Mouse (Mus musculus) limb, embryonic 11.5 days (tissue): Measurements from ENCODE around the gene Efcab11. TPM values are rescaled to one million over a fixed set of nuclear protein-coding genes. Genes with fewer than 3 reads are reported as not detected.
"Not testable (repeated sequence)": the region's sequence is repeated elsewhere in the genome, so short reads cannot be mapped to it uniquely, and the experiment has no call there.

Source experiments
- ATAC-seq: fragments of 200-750 bp; cut with Nextera tagmentation; 2 replicates; pipeline ENCODE4 v1.8.0; 2017; ENCODE audit warnings: low read depth; ENCODE audit not compliant: insufficient number of reproducible peaks, low FRiP score, low TSS enrichment
- DNase-seq: peaks from one replicate; pipeline ENCODE4 v3.0.0-alpha.2; 2015; ENCODE audit warnings: low spot score
- H3K27ac ChIP-seq: fragments of 300-500 bp; sonication (generic); replicated peaks from 2 replicates; pipeline ENCODE4 v1.5.1; 2014; ENCODE audit warnings: low read depth, mild to moderate bottlenecking, low read length
- H3K27me3 ChIP-seq: fragments of 300-500 bp; sonication (generic); 2 replicates; pipeline ENCODE4 v1.6.1; 2014; ENCODE audit warnings: mild to moderate bottlenecking, low read length, mixed read lengths; ENCODE audit not compliant: control insufficient read depth, insufficient read depth
- H3K36me3 ChIP-seq: fragments of 300-500 bp; sonication (generic); 2 replicates; pipeline ENCODE4 v1.6.1; 2014; ENCODE audit warnings: mild to moderate bottlenecking, low read length, moderate library complexity, mixed read lengths; ENCODE audit not compliant: control insufficient read depth, insufficient read depth
- H3K4me1 ChIP-seq: fragments of 300-500 bp; sonication (generic); 2 replicates; pipeline ENCODE4 v1.6.1; 2014; ENCODE audit warnings: low read length, mixed read lengths; ENCODE audit not compliant: control insufficient read depth, insufficient read depth
- H3K4me2 ChIP-seq: fragments of 300-500 bp; sonication (generic); 2 replicates; pipeline ENCODE4 v1.6.1; 2014; ENCODE audit warnings: low read depth, mild to moderate bottlenecking, moderate library complexity; ENCODE audit not compliant: severe bottlenecking
- H3K4me3 ChIP-seq: fragments of 300-500 bp; sonication (generic); 2 replicates; pipeline ENCODE4 v1.5.1; 2014; ENCODE audit warnings: low read depth, low read length
- H3K9ac ChIP-seq: fragments of 300-500 bp; sonication (generic); 2 replicates; pipeline ENCODE4 v1.6.1; 2014; ENCODE audit warnings: mild to moderate bottlenecking, low read length
- H3K9me3 ChIP-seq: fragments of 300-500 bp; sonication (generic); 2 replicates; pipeline ENCODE4 v1.6.1; 2016; ENCODE audit warnings: low read length; ENCODE audit not compliant: control insufficient read depth
- WGBS: fragments of 180-500 bp; shearing (Covaris S2); extraction: QIAGEN DNeasy Blood & Tissue Kit; methylation state at CpG from one replicate; pipeline ENCODE4 v1.1.7; 2014; 5-methylcytosine and 5-hydroxymethylcytosine counted together
- polyA plus RNA-seq: library from polyadenylated mRNA; unstranded; fragments of >200 nt; fragmentation: Nextera tagmentation; extraction: Ambion mirVana; gene quantifications from 2 replicates; pipeline ENCODE4 v1.2.1, GENCODE M21; 2014

Gene Efcab11
- polyA plus RNA-seq, 1 experiment from 2014 or later = 21.3 TPM

DNA sequence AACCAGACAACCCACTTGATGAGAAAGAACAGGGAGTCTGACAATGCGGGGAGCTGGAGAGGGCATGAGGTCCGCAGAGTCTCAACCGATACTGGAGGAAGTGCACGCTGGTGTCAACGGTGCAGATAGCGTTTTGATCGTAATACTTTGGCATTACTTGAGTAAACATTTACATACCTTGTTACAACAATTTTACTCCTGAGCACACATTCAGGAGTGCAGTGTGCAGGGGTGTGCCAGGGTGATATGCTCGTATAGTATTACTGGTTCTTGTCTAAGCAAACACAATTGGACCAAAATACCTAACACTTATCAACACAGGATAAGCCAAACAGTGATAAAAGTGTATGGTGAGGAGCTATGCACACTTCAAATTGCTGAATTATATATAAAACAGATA lies 69.0 kb downstream of the Efcab11 start:
- no peak for ATAC-seq
- no peak for DNase-seq
- Histone ChIP-seq H3K9ac (no peak overlapping the region), H3K27me3 (no peaks in the 10 kb centered on the region), H3K36me3 (no peaks in the 10 kb centered on the region), H3K4me1 (no peaks in the 10 kb centered on the region), H3K4me2 (no peak overlapping the region), H3K4me3 (no peak overlapping the region), H3K27ac (no peak overlapping the region), H3K9me3 (no peaks in the 10 kb centered on the region)
- WGBS = 94% methylated on average over 8 of the region's 8 CpGs

DNA sequence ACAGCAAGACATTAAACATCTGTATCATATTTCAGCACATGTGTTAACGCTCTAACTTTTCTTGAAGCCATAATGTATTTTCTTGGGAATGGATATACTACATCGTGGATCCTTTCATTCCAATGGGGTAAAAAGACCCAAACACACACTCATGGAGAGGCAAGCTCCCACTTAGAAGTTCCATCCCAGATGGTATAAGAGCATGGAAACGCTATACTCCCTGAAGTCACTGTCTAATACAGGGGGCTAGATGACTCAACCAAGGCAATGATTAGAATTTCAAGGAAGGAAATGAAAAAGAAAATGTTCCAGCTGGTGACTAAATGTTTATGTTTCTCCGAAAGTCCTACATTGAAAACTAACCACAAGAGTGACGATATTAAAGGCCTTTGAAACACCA lies 76.3 kb downstream of the Efcab11 start:
- ATAC-seq = no peak
- H3K27ac ChIP-seq = no peak overlapping the region

DNA sequence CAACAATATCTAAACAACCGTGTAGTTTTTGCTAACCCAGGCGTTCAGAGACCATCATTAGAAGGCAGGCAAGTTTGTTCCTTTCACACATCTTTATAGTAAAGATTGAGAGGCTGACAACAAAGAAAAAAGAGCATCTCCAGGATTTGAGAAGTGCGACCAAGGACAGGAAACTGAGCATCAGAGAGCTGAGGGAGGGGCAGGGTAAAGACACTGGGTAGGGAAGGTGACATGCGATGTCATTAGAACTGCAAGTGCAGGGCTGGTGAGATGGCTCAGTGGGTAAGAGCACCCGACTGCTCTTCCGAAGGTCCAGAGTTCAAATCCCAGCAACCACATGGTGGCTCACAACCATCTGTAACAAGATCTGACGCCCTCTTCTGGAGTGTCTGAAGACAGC lies 77.5 kb downstream of the Efcab11 start:
- 91% methylated on average over 6 of the region's 7 CpGs for WGBS
- not testable (repeated sequence) for H3K9ac ChIP-seq, H3K4me3 ChIP-seq, ATAC-seq, H3K4me1 ChIP-seq, H3K27ac ChIP-seq, H3K9me3 ChIP-seq, H3K36me3 ChIP-seq, H3K27me3 ChIP-seq, H3K4me2 ChIP-seq, DNase-seq

More for the DNA sequence above, 76.3 kb downstream of the Efcab11 start:
- H3K4me1 ChIP-seq = no peaks in the 10 kb centered on the region
- H3K9me3 ChIP-seq = no peaks in the 10 kb centered on the region
- no peak for DNase-seq
- 85% methylated on average over 5 of the region's 5 CpGs for WGBS
- H3K4me3 ChIP-seq = no peak overlapping the region
- no peaks in the 10 kb centered on the region for H3K27me3 ChIP-seq
- H3K9ac ChIP-seq = no peak overlapping the region
- no peak overlapping the region for H3K4me2 ChIP-seq
- no peaks in the 10 kb centered on the region for H3K36me3 ChIP-seq

DNA sequence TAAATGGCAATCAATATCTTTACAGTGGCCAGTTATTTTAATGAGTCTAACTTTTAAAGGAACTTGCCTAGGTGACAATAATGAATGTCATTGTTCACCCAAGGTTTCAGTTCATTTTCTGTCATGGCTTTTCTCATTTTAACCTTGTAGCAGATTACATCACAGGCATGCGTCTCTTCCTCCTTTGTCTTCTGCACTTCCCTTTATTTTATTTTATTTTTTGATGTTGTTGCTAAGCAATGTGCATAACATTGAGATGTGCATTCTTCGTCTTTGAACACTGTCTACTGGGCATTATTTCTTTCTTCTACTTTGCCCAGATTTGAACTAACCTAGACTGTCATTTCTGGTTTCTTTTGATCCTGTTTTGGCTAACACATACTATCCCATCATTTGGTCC lies 88.3 kb downstream of the Efcab11 start:
- no peak for ATAC-seq
- H3K4me2 ChIP-seq = no peak overlapping the region
- no peak overlapping the region for H3K27ac ChIP-seq
- no peak overlapping the region for H3K4me3 ChIP-seq
- no peak for DNase-seq
- 90% methylated on average over 2 of the region's 2 CpGs for WGBS
- no peaks in the 10 kb centered on the region for H3K36me3 ChIP-seq
- peaks cover 2% of the 10 kb centered on the region; the same call in 1 of the 2 replicates for H3K4me1 ChIP-seq
- H3K27me3 ChIP-seq = no peaks in the 10 kb centered on the region
- no peak overlapping the region for H3K9ac ChIP-seq
- no peaks in the 10 kb centered on the region for H3K9me3 ChIP-seq

DNA sequence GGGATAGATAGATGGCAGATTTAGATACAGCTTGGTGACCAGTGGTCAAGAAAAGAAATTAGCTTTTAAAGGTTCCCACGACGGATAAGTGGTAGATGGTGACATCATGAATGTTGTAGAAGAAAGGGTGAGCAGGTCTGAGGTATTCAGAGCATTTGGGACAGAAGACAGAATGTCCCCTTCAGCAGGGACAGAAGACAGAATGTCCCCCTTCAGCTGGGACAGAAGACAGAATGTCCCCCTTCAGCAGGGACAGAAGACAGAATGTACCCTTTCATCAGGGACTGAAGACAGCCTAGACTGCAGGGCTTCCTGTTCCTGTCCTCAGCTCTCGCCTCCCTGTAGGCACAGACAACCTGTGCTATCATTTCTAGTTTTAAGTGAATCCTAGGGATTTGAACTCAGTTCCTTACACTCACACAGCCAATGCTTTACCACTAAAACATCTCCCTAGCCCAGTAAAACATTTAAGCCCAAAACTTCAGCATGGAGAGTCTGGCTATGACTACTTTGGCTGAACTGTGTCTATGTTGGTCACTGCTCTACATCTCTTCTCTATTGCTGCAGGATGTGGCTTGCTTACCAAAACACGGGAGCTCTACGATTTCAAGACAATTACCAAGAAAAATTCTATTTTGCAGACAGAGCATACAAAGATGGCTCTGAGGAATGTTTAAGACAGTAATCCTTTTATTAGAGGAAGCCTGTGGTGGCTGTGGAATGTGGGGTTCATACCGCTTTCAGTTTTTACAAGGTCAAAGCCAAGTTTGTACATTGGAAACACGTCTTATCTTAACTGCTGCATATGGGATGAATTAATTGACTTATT lies 89.2 kb downstream of the Efcab11 start:
- H3K4me2 ChIP-seq = no peak overlapping the region
- ATAC-seq (no peak), DNase-seq (no peak)
- WGBS = 78% methylated on average over 7 of the region's 7 CpGs
- H3K4me3 ChIP-seq = no peak overlapping the region
- peaks cover 2% of the 10 kb centered on the region; the same call in 1 of the 2 replicates for H3K4me1 ChIP-seq
- H3K9me3 ChIP-seq = no peaks in the 10 kb centered on the region
- no peaks in the 10 kb centered on the region for H3K36me3 ChIP-seq
- no peak overlapping the region for H3K27ac ChIP-seq
- no peak overlapping the region for H3K9ac ChIP-seq
- H3K27me3 ChIP-seq = no peaks in the 10 kb centered on the region

DNA sequence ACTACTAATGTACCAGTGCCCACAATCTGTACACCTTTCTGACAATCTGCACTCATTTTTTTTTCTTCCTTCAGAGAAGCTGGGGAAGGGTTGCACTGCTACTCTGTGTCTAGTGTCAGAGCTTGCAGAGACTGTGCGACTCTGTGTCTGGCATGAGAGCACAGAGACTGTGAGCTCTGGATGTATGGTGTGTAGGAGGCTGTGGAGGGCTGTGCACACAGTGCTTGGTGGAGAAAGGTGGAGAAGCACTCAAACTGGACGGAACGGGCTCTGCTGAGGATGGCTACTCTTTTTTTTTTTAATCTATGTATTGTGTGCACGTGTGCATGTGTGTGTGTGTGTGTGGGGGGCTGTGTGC lies 90.1 kb downstream of the Efcab11 start:
- no peak for DNase-seq
- H3K27ac ChIP-seq = no peak overlapping the region
- no peak for ATAC-seq
- no peaks in the 10 kb centered on the region for H3K36me3 ChIP-seq
- H3K4me3 ChIP-seq = no peak overlapping the region
- no peak overlapping the region for H3K9ac ChIP-seq
- no peak overlapping the region for H3K4me2 ChIP-seq
- H3K9me3 ChIP-seq = no peaks in the 10 kb centered on the region
- WGBS = 89% methylated on average over 4 of the region's 4 CpGs
- no peaks in the 10 kb centered on the region for H3K27me3 ChIP-seq
- peaks cover 2% of the 10 kb centered on the region; the same call in 1 of the 2 replicates for H3K4me1 ChIP-seq

DNA sequence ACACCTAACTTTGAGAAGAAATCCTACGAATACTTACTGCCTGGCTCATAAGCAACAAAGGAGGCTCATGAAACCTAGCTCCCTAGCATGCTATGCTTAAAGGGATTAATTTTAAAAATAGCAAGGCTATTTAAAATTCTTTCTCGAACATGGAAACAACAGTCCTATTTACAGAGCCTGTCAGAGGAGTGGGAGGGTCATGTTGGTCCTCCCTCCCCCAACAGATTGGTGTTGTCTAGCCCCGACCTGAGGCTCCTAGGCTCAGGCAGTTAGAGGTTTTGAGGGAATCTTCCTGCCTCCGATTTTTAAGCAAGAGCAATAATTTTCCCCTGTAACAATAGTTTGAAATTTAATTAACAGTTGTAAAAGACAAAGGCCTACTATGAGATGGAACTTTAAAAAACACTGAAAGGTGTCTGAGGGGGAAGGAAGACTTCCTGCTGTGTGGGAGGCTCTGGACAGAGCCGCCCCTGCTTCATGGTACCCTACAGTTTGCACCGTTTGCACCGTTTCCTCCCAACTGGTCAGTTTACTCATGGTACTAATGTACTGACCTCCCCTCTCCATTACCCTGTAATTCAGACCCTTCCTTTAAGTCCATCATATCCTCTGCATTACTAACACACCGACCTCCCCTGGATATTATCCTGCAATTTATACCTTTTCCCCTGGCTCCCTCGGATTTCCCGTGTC lies 90.6 kb downstream of the Efcab11 start:
- H3K4me3 ChIP-seq = no peak overlapping the region
- peaks cover 2% of the 10 kb centered on the region; the same call in 1 of the 2 replicates for H3K4me1 ChIP-seq
- H3K27ac ChIP-seq = no peak overlapping the region
- H3K9me3 ChIP-seq = no peaks in the 10 kb centered on the region
- no peak overlapping the region for H3K9ac ChIP-seq
- ATAC-seq (no peak; the same call in 1 of the 2 replicates), DNase-seq (no peak)
- no peaks in the 10 kb centered on the region for H3K27me3 ChIP-seq
- H3K4me2 ChIP-seq = no peak overlapping the region
- WGBS = 62% methylated on average over 10 of the region's 10 CpGs
- no peaks in the 10 kb centered on the region for H3K36me3 ChIP-seq

DNA sequence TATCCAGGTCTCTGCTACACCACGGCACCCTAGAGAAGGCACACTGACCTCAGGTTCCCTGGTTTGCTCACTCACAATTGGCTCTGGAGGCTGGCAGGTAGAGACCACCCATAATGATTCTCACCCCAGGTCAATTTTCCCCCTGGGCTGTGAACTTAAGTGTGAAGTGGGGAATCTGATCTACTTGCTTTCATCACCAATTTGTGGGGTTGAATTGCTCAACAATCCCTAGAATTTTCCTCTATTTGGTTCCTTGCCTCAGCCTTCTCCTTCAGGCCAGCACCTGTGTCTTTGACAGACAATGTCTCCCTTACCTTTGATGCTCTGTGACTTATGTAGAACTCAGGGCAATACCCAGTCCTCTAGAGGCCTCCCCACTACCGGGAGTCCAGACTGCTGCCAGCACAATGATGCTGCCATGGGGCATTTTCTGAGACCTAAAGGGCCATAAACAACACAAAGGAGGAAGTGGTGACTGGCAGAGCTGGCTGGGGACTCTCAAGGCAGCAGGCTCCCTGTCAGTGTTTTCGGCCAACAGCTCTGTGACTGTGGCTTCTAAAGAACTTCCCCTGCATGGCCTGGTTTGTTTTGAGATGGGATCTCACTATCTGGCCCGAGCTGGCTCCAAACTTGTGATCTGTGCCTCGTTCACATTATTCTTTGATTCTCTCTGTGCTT lies 94.8 kb downstream of the Efcab11 start:
- 51% methylated on average over 5 of the region's 5 CpGs for WGBS
- no peak overlapping the region for H3K9ac ChIP-seq
- H3K9me3 ChIP-seq = no peaks in the 10 kb centered on the region
- H3K27me3 ChIP-seq = no peaks in the 10 kb centered on the region
- no peak overlapping the region for H3K27ac ChIP-seq
- H3K4me1 ChIP-seq = peaks cover 2% of the 10 kb centered on the region; the same call in 1 of the 2 replicates
- no peak for ATAC-seq
- no peaks in the 10 kb centered on the region for H3K36me3 ChIP-seq
- no peak overlapping the region for H3K4me2 ChIP-seq
- H3K4me3 ChIP-seq = no peak overlapping the region
- no peak for DNase-seq
